Mouse (Mus musculus) right cerebral cortex, adult 2 months (tissue): Measurements from ENCODE around the gene Rasgrf1.

ENCODE experiments used
- DNase-seq, 2 experiments: peaks; one replicate each; pipeline ENCODE4 v3.0.0; 2021 to 2022; ENCODE audit warnings: low spot score in 2 of 2

Rasgrf1 gene

DNA sequence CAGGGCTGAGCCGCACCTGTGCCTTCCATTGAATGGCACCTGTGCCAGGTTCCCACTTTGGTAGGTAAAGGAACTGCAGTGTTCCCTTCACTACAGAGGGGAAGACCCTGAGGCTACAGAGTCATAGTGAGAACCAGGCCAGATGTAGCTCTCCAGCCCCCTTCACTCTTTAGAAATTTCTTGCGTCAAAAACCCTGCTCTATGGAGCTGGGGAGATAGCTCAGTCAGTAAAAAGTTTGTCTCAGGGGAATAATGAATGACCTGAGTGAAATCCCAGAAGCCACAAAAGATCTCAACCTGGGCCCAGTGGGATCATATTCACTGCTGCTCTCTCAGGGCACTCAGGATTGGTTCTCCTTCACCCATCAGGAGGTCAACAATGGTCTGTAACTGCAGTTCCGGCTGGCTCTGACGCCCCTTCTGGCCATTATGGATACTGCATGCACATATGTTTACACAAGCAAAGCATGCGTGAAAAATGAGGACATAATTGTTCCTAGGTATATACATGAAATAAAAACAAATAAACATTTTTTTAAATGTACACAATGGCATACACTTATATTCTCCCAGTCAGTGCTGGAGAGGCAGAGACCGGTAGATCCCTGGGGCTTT lies 59.2 kb downstream of the Rasgrf1 start:
- no peak for DNase-seq

DNA sequence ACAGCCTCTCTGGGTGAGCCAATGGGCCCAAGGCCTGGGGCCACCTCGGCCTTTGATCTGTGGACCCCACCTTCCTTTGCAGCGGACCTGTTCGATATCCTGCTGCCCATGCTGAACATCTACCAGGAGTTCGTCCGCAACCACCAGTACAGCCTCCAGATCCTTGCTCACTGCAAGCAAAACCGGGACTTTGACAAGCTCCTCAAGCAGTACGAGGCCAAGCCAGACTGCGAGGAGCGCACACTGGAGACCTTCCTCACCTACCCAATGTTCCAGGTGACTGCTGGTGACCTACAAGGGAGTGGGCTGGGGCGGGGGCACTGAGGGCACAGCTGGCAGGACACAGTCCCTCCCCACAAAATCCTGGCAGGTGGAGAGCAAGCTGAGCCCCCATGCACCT lies 60.6 kb downstream of the Rasgrf1 start:
- no peak for DNase-seq

DNA sequence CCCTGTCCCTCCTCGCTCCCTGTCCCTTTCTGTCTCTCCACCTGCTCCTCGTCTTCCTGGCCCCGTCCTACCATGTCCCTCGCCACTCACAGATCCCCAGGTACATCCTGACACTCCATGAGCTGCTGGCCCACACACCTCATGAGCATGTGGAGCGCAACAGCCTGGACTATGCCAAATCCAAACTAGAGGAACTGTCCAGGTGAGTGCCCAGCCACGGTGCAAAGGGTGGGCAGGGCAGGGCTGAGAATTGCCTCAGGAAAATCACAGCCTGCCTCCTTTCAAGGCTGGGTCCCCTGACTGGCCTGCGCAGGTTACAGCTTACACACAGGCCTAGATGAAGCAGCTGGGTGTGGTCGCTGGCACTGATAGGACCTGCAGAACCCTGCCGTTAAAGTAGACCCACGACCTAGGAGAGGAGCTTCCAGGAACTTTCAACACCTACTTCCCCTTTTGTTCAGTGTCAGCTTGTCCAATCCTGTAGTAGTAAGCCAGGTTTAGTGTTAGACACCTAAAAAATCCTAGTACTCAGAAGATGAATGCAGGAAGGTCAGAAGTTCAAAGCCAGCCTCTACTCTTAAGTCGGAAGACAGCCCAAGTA lies 61.3 kb downstream of the Rasgrf1 start:
- DNase-seq = no peak

DNA sequence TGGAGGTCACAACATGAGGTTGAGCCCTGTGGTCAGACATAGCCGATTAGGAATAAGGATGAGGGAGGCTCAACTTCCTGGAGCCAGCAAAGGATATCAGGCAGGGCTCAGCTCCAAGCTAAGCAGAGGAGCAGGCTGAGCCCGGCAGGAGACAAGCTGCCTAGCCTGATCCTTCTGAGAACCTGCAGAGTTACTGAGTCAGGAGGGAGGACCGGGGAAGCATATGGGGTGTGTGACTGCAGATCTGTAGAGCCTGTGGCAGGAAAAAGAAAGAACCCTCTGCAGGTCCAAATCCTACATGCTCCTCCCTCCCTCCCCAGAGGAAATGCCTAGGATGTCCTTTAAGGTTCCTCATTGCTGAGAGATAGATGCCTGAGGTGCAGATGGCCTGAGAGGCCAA lies 62.6 kb downstream of the Rasgrf1 start:
- DNase-seq = no peak

DNA sequence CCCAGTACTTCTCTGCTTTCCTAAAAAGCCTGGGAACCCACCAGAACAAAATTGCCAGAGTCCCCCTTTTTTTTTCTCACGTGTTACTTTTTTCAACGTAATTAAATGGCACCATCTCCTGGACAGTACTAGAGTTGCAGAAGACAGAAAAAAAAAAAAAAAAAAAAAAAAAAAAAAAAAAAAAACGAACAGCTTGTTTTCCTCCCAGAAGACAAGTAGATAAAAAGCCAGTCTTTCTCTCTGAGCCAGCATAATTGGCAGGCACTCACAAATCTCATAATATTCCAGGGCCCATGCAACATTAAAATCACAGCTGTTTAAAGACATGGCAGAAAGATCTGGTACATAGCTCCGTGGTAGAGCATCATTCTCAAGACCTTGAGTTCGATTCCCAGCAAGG lies 64.1 kb downstream of the Rasgrf1 start:
- DNase-seq = no peak

DNA sequence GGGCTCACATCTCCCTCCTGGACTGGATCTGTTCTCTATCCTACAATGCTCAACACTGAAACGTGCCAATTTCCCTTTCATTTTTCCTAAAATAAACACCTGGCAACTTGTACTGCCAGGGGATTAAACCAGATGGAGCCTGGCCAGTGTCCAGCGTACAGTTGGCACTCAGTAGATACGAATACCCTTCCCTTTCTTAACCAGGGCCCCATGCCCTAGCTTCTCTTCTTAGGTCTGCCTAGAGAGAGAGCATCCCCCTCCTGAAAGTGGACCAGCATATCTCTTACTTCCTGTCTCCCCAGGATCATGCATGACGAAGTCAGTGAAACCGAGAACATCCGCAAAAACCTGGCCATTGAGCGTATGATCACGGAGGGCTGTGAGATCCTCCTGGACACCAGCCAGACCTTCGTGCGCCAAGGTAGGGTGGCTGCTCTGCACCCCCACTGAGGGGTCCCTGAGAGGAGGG lies 64.8 kb downstream of the Rasgrf1 start:
- no peak for DNase-seq

DNA sequence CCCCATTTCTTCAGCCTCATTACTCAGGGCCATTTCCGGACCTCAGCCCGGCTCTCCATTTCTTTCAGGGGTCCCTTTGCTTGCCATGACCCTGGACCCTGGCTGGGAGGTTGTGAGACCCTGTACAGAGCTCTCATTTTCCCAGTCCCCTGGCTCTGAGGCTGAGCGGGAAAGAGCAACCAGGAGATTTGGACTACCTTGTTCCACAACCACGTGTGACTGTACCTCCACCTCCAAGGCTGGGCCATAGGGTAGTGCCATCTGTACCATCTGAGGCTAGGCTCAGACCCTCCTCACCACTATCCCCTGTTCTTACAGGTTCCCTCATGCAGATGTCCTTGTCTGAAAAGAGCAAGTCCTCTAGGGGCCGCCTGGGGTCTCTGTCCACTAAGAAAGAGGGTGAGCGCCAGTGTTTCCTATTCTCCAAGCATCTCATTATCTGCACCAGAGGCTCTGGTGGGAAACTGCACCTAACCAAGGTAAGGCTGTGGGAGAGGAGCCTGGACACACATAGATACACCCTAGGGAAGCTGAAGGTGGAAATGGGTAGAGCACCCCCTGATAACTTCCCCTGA lies 66.7 kb downstream of the Rasgrf1 start:
- DNase-seq = no peak

DNA sequence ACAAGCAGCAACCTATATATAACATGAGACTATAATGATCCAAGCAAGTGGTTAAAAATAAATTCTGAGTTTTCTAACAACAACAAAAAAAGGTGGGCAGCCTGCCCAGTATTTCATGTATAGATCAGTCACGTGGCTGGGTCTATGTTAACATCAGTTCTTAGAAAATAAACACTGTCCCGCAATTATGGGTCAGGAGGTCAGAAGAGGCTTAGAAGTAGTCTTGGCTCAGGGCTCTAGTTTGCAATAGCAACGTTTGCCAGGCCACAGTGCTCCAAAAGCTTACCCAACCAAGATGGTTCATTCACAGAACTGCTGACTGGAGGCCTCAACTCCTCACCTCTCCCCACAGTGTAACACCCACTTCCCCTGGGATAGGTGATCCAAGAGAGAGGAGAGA lies 69.5 kb downstream of the Rasgrf1 start:
- no peak for DNase-seq

DNA sequence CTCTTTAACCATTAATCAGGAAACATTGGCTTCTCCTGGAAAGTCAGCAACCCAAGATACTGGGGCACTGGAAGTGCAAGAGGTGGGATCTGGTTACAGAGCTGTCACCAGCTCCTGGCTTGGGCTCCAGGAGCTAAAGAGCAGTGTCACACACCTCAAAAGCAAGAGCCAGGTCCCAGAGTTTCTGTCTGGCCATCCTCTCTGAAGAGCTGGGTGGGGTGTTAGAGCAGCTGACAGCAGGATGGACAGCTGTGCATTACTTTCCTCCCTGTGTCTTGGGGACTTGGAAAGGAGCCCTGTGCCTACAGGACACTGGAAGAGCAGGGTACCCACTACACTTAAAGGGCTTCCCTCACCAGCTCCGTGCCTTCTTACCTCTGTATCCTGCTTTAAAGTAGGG lies 72.5 kb downstream of the Rasgrf1 start:
- DNase-seq = no peak

DNA sequence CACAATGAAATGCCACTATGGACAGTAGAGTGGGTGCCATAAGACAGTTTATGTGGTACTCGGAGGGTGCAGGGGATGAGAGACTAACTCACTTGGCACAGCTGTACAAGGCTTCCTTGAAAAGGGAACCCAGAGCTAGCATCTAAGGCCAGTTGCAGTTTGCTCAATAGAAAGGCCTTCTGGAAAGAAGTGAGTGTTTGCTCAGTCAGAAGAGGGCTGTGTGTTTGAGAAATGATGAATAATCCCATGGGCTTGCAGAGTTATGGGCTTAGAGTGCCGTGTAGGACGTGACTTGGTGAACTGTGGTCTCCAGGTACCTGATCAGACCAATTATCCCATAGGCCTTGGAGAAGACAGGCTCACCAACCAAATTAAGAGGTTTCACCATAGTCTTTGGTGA lies 78.3 kb downstream of the Rasgrf1 start:
- no peak for DNase-seq

DNA sequence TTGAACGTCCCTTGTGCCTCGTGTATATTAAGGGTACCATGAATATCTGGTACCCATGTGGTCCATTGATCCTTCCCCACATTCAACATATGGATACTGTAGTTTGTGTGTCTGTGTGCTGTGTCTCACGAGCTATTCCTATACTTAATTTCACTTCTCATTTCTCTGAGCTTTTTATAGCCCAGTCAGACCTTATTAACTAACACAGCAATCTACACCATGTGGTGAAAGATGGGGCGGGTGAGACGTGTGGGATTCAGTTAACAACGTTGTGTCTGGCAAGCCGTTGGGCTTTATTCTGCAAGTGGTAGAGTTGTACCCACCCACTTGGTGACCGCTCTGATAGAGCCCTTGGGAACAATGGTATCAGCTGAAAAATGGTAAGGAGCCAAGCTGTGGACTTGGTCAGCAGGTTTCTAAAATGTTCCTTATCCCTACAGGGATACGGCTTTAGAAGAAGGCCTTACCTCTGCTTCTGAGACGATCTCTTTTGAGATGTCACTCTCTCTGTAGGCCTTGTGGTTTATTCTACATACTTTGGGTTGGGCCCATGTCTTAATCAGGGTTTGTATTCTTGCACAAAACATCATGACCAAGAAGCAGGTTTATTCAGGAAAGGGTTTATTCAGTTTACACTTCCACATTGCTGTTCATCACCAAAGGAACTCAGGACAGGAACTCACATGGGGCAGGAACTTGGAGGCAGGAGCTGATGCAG lies 79.3 kb downstream of the Rasgrf1 start:
- peak in 1 of 2 experiments; percentile 17 for DNase-seq

DNA sequence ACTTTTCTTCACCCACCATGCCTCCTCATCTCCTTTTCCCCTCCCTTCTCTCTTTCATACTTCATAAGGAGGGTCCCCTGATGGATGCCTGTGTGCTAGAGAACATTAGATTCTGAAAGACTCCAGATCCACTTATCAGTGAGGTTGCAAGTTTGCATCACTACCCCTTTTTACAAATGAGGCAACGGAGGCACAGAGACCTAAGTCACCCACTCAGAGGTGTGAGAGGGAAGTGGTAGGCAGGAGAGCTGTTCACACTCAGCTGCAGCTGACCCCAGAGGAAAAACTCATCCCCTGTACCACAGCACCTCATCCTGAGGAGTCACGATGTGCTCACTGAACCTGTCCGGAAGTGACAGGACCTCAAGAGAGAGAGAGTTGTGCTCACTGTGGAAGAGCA lies 96.7 kb downstream of the Rasgrf1 start:
- DNase-seq = no peak

DNA sequence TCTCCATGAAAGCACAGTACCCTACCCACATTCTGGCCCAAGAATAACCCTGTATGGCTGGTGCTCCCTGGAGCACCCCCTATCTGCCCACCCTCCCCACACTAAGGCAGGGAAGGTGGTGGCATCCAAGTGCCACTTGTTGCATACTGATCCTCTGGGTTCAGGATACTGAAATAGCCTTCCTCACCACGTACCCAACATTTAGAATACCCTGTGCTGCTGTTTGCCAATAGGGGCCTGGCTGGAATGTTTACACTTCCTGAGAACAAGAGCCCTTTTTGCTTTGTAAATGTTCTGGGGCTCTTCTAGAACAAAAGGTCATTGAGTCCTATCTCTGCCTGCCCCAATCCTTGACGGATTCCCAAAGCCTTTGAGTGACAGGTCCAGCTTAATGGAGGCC lies 97.4 kb downstream of the Rasgrf1 start:
- DNase-seq = no peak

DNA sequence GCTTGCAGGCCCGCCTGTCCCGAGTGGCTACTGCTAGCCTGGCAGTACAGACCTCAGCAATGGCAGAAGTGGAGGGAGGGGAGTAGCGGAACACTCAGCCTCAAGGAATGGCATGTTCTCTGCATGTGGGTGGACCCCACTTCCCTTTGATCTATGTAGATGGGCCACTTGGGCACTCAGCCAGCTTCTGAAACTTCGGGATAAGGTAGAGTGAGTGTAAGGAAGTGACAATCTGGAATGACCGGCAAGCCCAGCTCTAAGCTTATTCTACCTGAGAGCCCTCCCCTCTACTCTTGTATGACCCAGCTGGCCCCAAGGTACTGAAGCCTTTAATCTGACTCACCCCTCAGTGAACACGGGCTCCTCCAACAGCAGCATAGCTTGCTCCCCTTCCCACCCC lies 98.4 kb downstream of the Rasgrf1 start:
- DNase-seq = no peak

DNA sequence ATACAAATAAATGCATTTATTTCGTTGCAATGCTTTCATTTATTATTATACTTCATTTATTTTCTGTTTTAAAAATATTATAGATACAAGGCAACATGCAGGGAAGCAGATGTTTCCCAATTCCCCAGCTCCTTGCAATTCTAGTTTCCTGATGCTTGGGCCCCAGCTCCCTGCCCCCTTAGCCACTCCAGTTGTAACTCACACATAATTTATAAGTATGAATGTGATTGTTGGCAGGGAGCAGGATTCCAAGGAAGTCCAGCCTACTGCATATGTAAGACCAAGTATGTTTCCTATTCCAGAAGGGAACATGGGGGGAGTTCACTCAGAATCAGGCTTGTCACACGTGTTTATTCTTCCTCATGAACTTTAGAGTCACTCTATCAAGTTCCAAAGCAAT lies 102.1 kb downstream of the Rasgrf1 start:
- DNase-seq = no peak

DNA sequence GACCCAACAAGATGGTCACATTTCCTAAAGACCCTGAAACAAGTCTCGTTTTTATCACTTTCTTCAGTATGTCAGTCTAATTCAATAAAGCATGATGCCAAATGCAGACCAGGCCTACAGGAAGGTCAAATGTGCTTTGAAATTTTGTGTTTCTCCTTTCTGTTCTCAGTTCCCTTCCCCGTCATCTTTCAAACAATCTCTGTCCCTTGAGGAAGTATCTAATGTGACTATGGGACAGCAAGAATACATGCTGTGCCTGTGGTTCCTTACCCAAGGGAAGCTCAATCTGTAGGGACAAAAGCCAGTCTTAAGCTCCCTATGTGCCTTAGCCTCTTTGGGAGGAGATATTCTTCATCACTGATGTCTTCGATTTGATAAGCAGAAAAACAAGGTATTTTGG lies 104.9 kb downstream of the Rasgrf1 start:
- no peak for DNase-seq

DNA sequence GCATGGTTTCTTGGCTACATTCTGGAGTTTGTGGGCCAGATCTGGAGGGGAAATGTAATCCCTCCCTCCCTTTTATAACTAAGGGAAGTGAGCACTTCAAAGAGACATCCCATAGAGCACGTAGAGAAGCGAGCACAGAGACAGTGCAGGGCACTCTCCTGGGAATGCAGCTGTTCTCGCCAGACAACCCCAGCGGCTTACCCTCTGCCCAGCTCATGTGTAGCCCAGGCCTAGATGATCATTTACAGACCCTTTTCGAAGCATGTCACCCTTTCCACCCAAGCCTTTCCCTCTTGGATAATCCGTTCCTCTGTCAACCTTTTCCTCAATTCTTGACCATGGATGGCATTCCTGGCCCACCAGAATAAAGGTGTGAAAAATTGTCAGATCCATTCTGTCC lies 106.5 kb downstream of the Rasgrf1 start:
- no peak for DNase-seq

DNA sequence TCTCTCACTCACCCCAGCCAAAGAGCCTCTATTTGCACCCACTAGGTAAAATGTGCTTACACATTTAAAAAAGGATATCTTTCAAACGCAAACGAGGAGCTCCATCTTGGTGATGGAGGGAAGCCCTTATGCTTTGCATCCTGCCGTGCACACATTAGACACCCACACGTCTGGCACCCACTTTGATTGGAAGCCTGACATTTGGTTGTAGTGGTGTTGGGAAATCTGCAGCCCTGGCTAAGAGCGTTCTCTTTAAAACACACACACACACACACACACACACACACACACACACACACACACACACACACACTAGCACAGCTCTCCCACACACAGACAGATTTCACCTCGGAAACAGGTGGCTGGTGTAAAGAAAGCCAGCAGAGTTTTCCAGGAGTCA lies 111.2 kb downstream of the Rasgrf1 start:
- DNase-seq = peak; percentile 56 to 64

DNA sequence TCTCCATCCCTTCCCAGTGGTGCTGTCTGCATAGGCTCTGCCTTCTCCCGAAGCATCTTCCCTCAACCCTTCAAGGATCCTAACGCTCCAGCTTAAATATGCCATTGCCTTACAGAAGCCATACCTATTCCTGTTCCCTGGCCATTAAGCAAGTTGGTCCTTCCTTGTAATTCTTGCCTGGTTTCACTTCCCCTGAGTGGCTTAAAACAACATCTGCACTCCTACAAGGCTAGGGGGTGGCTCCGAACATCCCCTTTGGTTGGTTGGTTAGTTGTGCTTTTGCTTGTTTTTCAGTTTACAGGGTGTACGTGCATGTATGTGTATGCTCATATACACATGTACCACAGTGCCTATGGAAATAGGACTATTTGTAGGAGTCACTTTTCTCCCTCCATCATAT lies 111.7 kb downstream of the Rasgrf1 start:
- DNase-seq = no peak

DNA sequence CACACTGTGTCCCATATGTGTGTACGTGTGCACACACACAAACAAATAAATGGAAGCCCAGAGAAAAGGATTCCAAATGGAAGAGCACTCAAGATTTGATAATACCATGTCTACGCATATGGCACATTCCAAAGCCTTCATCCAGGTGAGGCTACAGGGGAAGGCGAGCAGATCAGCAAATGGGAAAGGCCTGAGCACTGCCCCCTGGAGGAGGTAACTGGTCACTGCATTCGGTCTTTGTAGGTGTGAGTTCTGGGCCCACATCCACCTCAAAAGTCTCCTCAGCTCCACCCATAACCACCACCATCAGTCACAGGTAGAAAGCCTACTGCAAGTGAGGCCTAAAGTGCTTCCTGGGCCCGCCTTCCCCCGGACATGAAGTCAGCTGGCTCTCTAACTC lies 118.0 kb downstream of the Rasgrf1 start:
- no peak for DNase-seq

DNA sequence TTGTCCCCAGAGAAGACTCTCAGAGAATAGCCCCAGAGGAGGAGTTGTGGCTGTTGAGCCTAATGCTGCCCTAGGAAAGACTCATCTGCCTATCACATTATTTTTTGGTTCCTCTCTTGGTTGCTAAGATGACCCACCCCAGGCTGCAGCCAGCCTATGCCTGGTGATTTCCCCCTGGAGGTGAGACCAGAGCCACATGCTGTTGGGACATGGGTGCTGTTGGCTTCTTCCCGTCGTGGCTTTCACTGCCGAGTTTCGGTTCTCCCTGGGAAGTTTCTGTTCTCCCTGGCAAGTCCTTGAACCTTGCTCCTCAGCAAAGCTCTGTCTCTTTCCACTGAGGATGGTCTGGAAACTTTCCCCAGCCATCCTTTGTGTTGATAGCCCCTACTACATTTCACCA lies 124.2 kb downstream of the Rasgrf1 start:
- DNase-seq = no peak

DNA sequence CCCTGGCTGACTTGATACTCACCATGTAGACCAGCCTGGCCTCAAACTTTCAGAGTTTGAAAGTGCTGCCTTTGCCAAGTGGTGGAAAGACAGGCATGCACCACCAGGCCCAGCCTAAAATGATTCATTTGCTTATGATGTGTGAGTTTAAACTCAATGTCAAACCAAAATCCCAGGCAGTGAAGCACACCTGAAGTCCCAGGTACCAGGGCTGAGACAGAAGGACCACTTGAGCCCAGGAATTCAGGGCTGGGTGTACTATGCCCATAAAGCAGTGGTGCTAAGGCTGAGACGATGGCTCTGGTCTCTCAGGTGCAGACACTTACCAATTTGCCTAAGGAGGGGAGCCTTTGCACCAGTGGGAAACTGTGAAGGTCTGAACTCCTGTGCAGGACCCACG lies 125.5 kb downstream of the Rasgrf1 start:
- DNase-seq = no peak

DNA sequence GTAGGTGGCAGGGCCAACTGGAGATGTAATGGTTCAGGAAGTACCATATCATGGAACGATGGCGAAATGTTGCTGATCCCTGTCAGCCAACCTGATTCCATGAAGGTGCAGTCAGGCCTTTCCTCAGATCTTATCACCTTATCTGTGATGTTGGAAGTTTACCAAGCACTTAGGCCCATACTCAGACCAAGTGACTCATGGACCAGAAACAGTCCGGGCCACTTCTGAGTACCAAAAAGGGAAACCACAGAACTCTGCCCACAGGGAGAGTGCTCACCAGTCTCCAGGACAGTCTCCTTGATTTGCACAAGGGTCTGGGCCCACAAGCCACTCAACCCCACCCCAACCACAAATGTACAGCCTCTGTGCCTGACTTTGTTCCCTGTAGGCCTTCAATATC lies 126.1 kb downstream of the Rasgrf1 start:
- DNase-seq = no peak
